Mouse (Mus musculus) heart, postnatal 25 days (tissue): ENCODE results near the gene Cs. TPM values are rescaled to one million over a fixed set of nuclear protein-coding genes. Genes with fewer than 3 reads are reported as not detected.
A peak's percentile ranks its signal among the peaks of the same experiment; 100 is the strongest.

Experiments
- DNase-seq: peaks from one replicate; pipeline ENCODE4 v3.0.0; 2022; ENCODE audit warnings: low spot score
- intact Hi-C: fragments of 180-260 bp; cut with DNase I; formaldehyde crosslinking; loops from one replicate; pipeline ENCODE4 v1.15.1; 2025
- total RNA-seq, 2 experiments: library from RNA; stranded (reverse); gene quantifications; 2 replicates each; pipeline ENCODE4 v1.2.3; 2021

The Cs gene
- total RNA-seq, 2 experiments from 2014 or later: 1,194 to 1,233 TPM

- intact Hi-C loops: no loop called here
- DNase-seq: no peak
These were observed 34.6 kb downstream of the Cs start for GRCm38 (mm10) chr10:128372142-128372541.

GRCm38 (mm10) chr10:128372989-128373748, 35.6 kb downstream of the Cs start:
- DNase-seq: no peak
- intact Hi-C loops: no loop called here

GRCm38 (mm10) chr10:128374393-128374792, 36.9 kb downstream of the Cs start:
- intact Hi-C loops: no loop called here
- DNase-seq: no peak

GRCm38 (mm10) chr10:128376099-128376454, 38.5 kb downstream of the Cs start:
- intact Hi-C loops: no loop called here
- DNase-seq: no peak

- intact Hi-C loops: loop anchor here (1.0 kb wide), 1 partner anchor 33 kb away; no protein-coding TSS in a partner anchor
- DNase-seq: peak; percentile 80
These were observed 39.1 kb downstream of the Cs start, which contains the start of gene Ankrd52 for GRCm38 (mm10) chr10:128376455-128377211. Gene Ankrd52, plus strand, starts transcription at chr10:128377115.

GRCm38 (mm10) chr10:128377222-128377939, 39.8 kb downstream of the Cs start:
- DNase-seq: no peak
- intact Hi-C loops: loop anchor here (1.0 kb wide), 1 partner anchor 32 kb away; no protein-coding TSS in a partner anchor

- no peak for DNase-seq
- intact Hi-C loops: loop anchor here (1.0 to 2.0 kb wide), 2 partner anchors 31 to 67 kb away; no protein-coding TSS in a partner anchor
These were observed 40.5 kb downstream of the Cs start for GRCm38 (mm10) chr10:128377940-128378448.

GRCm38 (mm10) chr10:128378462-128378861, 40.9 kb downstream of the Cs start:
- intact Hi-C loops: loop anchor here (2.0 kb wide), 1 partner anchor 66 kb away; no protein-coding TSS in a partner anchor
- no peak for DNase-seq

- DNase-seq: no peak
- intact Hi-C loops: loop anchor here (2.0 kb wide), 1 partner anchor 66 kb away; no protein-coding TSS in a partner anchor
These were observed 41.7 kb downstream of the Cs start for GRCm38 (mm10) chr10:128379260-128379659.

- intact Hi-C loops: no loop called here
- DNase-seq: no peak
These were observed 43.0 kb downstream of the Cs start for GRCm38 (mm10) chr10:128380565-128380964.

GRCm38 (mm10) chr10:128382482-128382881, 44.9 kb downstream of the Cs start:
- no peak for DNase-seq
- intact Hi-C loops: no loop called here

GRCm38 (mm10) chr10:128385902-128386301, 48.4 kb downstream of the Cs start:
- no peak for DNase-seq
- intact Hi-C loops: no loop called here

GRCm38 (mm10) chr10:128388941-128389340, 51.4 kb downstream of the Cs start:
- no peak for DNase-seq
- intact Hi-C loops: no loop called here

GRCm38 (mm10) chr10:128389570-128389969, 52.0 kb downstream of the Cs start:
- intact Hi-C loops: no loop called here
- DNase-seq: no peak

- DNase-seq: no peak
- intact Hi-C loops: no loop called here
These were observed 52.8 kb downstream of the Cs start for GRCm38 (mm10) chr10:128390366-128390765.

GRCm38 (mm10) chr10:128391850-128392249, 54.3 kb downstream of the Cs start:
- DNase-seq: no peak
- intact Hi-C loops: no loop called here

- intact Hi-C loops: no loop called here
- no peak for DNase-seq
These were observed 58.6 kb downstream of the Cs start for GRCm38 (mm10) chr10:128396017-128396673.

GRCm38 (mm10) chr10:128396716-128397264, 59.3 kb downstream of the Cs start:
- DNase-seq: no peak
- intact Hi-C loops: no loop called here

GRCm38 (mm10) chr10:128397466-128397865, 59.9 kb downstream of the Cs start:
- DNase-seq: no peak
- intact Hi-C loops: no loop called here
